Mouse (Mus musculus) forebrain, postnatal 0 days (tissue): ENCODE data around the gene Nfya. TPM values are rescaled to one million over a fixed set of nuclear protein-coding genes. Genes with fewer than 3 reads are reported as not detected.

Experiments
- ATAC-seq: fragments of 200-750 bp; cut with Nextera tagmentation; 2 replicates; pipeline ENCODE4 v1.8.0; 2017; ENCODE audit warnings: mild to moderate bottlenecking, moderate library complexity
- DNase-seq: peaks from one replicate; pipeline ENCODE4 v3.0.0-alpha.2; 2015
- H3K27ac ChIP-seq: fragments of 300-500 bp; sonication (generic); 2 replicates; pipeline ENCODE4 v1.5.1; 2014; ENCODE audit warnings: low read depth, mild to moderate bottlenecking, antibody characterized with exemption, low read length, moderate library complexity, mixed read lengths
- H3K27me3 ChIP-seq: fragments of 300-500 bp; sonication (generic); 2 replicates; pipeline ENCODE4 v1.6.1; 2014; ENCODE audit warnings: mild to moderate bottlenecking, low read length, mixed read lengths; ENCODE audit not compliant: insufficient read depth
- H3K36me3 ChIP-seq: fragments of 300-500 bp; sonication (generic); 2 replicates; pipeline ENCODE4 v1.6.1; 2014; ENCODE audit warnings: mild to moderate bottlenecking, moderate library complexity; ENCODE audit not compliant: insufficient read depth
- H3K4me1 ChIP-seq: fragments of 300-500 bp; sonication (generic); 2 replicates; pipeline ENCODE4 v1.6.1; 2014; ENCODE audit warnings: antibody characterized with exemption; ENCODE audit not compliant: insufficient read depth
- H3K4me2 ChIP-seq: fragments of 300-500 bp; sonication (generic); 2 replicates; pipeline ENCODE4 v1.6.1; 2014; ENCODE audit warnings: low read depth, mild to moderate bottlenecking, moderate library complexity
- H3K4me3 ChIP-seq: fragments of 300-500 bp; sonication (generic); 2 replicates; pipeline ENCODE4 v1.5.1; 2014; ENCODE audit warnings: low read depth, low read length, mixed read lengths
- H3K9ac ChIP-seq: fragments of 300-500 bp; sonication (generic); 2 replicates; pipeline ENCODE4 v1.6.1; 2014; ENCODE audit warnings: mild to moderate bottlenecking
- H3K9me3 ChIP-seq: fragments of 300-500 bp; sonication (generic); 2 replicates; pipeline ENCODE4 v1.6.1; 2016; ENCODE audit warnings: low read length
- CTCF ChIP-seq: sonication (generic); IDR thresholded peaks from 2 replicates; pipeline ENCODE4 v1.5.1; 2016; ENCODE audit warnings: antibody characterized with exemption, control low read depth, low read depth
- WGBS: fragments of 180-500 bp; shearing (Covaris S2); extraction: QIAGEN DNeasy Blood & Tissue Kit; methylation state at CpG from one replicate; pipeline ENCODE4 v1.1.7; 2014; 5-methylcytosine and 5-hydroxymethylcytosine counted together
- polyA plus RNA-seq: library from polyadenylated mRNA; unstranded; fragments of >200 nt; fragmentation: Nextera tagmentation; extraction: Ambion mirVana; gene quantifications from 2 replicates; pipeline ENCODE4 v1.2.1, GENCODE M21; 2015
- total RNA-seq: library from RNA; depleted of rRNA; stranded (reverse); fragments of >200 nt; gene quantifications from 2 replicates; pipeline ENCODE4 v1.2.3, GENCODE M21; 2014

Gene Nfya
- total and polyA plus RNA-seq, 2 experiments from 2014 or later, result 6.6 to 35.0 TPM

DNA sequence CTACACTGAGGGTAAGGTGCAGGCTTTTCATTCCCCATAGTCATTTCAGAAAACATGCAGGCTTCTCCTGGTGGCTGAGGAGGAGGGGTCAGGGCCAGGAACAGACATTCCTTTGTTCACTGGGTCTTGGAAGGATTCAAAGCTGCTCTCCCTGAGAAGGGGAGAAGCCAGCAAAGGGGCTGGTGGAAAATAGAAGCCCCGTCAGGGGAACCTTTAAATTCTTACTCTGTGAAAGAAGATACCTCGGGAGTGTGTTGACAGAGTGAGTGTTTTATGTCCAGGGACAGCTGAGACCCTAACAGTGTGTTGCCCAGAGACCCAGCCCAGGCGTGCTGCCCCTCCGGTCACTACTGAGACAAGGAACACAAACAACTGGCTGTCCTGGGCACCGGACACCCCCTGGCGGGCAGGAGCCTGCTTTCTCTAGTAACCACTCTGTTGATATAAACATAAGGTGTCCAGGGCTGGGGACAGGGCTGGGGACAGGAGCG, 27.8 kb upstream of the Nfya start:
- Histone ChIP-seq H3K4me1 (no peaks in the 10 kb centered on the region), H3K9ac (no peak overlapping the region), H3K27ac (peak overlapping the region; percentile 21; the same call in 1 of the 2 replicates), H3K36me3 (no peaks in the 10 kb centered on the region), H3K27me3 (no peaks in the 10 kb centered on the region), H3K4me2 (no peak overlapping the region), H3K4me3 (no peak overlapping the region), H3K9me3 (no peaks in the 10 kb centered on the region)
- WGBS, result 32% methylated on average over 7 of the region's 7 CpGs
- peak; percentile 59 for ATAC-seq
- DNase-seq, result no peak
- TF ChIP-seq CTCF, result peak; percentile 17; the same call in 1 of the 2 replicates

DNA sequence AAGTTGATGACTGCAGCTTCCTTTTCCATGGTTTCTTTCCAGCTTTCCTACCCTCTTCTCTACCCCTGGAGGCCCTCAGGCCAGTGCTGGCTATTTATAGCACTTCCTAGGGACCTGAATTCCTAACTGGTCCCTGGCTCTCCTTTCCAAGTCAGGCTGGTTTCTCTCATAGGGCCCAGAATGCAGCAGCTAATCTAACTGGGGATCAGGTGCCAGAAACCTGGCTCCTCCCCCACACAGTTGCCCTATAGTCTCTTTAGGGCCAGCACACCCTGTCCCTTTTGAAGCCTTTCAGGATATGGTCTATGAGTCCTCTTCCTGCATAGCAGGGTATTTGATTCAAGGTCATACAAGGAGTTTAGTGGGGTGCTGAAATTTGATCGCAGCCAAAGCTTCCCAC, 26.8 kb upstream of the Nfya start:
- ATAC-seq, result no peak
- WGBS, result 73% methylated on average over 1 of the region's 1 CpGs
- TF ChIP-seq CTCF, result no peak

DNA sequence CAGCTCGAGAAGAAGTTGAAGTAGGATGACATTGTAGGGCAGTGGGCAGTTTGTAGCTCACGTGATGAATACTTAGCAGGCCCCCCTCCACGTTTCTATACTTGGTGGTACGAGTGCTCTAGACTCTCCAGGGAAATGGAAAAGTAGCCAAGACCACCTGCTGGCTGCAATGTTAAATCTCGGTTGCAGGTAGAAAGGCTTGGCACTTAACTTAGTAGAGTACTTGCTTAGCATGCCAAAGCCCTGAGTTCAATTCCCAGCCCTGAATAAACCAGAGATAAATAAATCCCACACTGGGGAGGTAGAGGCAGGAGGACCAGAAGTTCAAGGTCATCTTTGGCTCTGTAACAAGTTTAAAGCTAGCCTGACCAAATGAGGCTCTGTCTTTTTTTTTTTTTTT, 24.8 kb upstream of the Nfya start:
- Histone ChIP-seq H3K27me3 (no peaks in the 10 kb centered on the region), H3K9ac (no peak overlapping the region), H3K36me3 (no peaks in the 10 kb centered on the region), H3K9me3 (no peaks in the 10 kb centered on the region), H3K4me3 (no peak overlapping the region), H3K4me2 (no peak overlapping the region), H3K4me1 (no peaks in the 10 kb centered on the region), H3K27ac (no peak overlapping the region)
- ATAC-seq (no peak), DNase-seq (no peak)
- 75% methylated on average over 5 of the region's 5 CpGs for WGBS
- no peak for TF ChIP-seq CTCF

More for the DNA sequence above, 26.8 kb upstream of the Nfya start:
- Histone ChIP-seq H3K4me1 (no peaks in the 10 kb centered on the region), H3K4me3 (no peak overlapping the region), H3K36me3 (no peaks in the 10 kb centered on the region), H3K9ac (no peak overlapping the region), H3K27me3 (no peaks in the 10 kb centered on the region), H3K4me2 (no peak overlapping the region), H3K9me3 (no peaks in the 10 kb centered on the region), H3K27ac (no peak overlapping the region)
- no peak for DNase-seq

GRCm38 (mm10) chr17:48433689-48434330, 24.1 kb upstream of the Nfya start:
- no peaks in the 10 kb centered on the region for H3K9me3 ChIP-seq
- WGBS, result 70% methylated on average over 6 of the region's 6 CpGs
- no peak overlapping the region for H3K9ac ChIP-seq
- H3K27ac ChIP-seq, result no peak overlapping the region
- H3K4me2 ChIP-seq, result no peak overlapping the region
- no peaks in the 10 kb centered on the region for H3K27me3 ChIP-seq
- DNase-seq (no peak), ATAC-seq (no peak)
- peak; percentile 36; the same call in 1 of the 2 replicates for TF ChIP-seq CTCF
- no peak overlapping the region for H3K4me3 ChIP-seq
- no peaks in the 10 kb centered on the region for H3K36me3 ChIP-seq
- H3K4me1 ChIP-seq, result no peaks in the 10 kb centered on the region

DNA sequence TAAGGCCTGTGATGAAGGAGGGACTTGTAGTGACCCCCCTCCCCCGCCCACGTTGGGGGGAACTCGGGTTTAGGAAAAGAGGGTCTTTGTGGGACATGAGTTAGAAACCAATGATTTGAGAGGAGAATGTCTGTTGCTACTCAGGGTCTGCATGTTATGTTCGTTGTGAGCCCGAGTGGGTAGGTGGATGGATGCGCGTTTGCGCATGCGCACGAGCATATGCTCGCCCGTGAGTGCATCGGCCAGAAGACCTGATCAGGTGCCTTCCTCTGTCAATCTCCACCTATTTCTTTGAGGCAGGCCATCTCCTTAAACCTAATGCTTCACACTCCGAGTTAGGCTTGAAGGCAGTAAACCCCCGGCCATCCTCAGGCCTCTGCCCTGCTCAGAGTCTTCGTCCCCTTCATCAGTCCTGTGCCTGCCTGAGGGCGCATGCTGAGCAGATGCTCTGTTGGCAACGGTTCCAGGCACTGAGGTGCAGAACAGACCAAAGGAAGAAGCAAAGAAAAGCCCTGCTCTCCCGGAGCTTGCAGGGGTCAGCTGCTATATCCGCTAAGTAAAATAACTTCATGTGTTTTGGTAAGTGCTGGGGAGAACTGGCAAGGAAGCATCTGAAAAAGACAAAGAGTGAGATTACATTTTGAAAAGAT, 23.4 kb upstream of the Nfya start:
- H3K4me2 ChIP-seq, result no peak overlapping the region
- H3K4me3 ChIP-seq, result no peak overlapping the region
- DNase-seq, result no peak
- 73% methylated on average over 20 of the region's 20 CpGs for WGBS
- H3K4me1 ChIP-seq, result no peaks in the 10 kb centered on the region
- H3K27ac ChIP-seq, result no peak overlapping the region
- H3K27me3 ChIP-seq, result no peaks in the 10 kb centered on the region
- no peaks in the 10 kb centered on the region for H3K36me3 ChIP-seq
- H3K9me3 ChIP-seq, result no peaks in the 10 kb centered on the region
- no peak for TF ChIP-seq CTCF
- no peak overlapping the region for H3K9ac ChIP-seq
- ATAC-seq, result no peak

DNA sequence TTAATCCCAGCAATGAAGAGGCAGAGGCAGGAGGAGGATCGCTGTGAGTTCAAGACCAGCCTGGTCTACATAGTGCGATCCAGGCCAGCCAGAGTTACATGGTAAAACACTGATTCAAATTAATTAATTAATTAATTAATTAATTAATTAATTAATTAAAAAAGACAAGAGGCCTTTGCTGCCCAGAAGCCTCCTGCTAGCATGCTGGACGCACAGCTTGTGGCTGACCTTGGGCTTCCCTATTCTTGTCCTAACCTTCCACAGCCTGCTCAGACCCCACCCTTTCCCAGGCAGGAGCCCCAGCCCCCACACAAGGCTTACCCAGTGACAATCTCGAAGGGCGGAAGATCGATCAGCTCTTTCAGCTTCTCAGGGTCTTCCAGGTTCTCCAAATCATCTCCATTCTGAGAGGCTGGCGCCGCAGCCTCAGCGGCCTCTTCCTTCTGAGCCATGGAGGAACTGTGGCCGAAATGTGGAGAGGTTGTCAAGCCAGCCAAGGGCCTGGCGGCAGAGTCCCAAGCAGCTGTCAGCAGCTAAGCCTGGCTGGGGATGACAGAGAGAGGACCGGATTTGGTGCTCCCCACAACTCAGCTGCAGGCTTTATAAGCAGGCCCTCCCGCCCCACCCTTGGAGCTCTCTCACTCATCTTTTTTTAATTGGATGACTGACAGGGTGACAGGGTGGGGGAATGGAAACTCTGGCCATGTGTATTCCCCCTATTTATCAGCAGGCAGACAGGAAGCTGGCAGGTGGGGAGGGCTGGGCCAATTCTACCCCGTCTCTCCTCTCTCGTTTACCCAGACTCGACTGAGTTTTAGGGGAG, 22.7 kb upstream of the Nfya start, which contains the start of gene Apobec2:
Gene Apobec2, minus strand, starts transcription at position 773 of the 823 bp plus-strand sequence.
- no peak within 1 kb of the TSS for H3K9ac ChIP-seq
- ATAC-seq (no peak), DNase-seq (no peak)
- 63% methylated on average over 16 of the region's 16 CpGs for WGBS
- H3K9me3 ChIP-seq, result no peaks in the 10 kb centered on the region
- H3K27me3 ChIP-seq, result no peaks in the 10 kb centered on the region
- no peak within 1 kb of the TSS for H3K4me2 ChIP-seq
- H3K36me3 ChIP-seq, result no peaks in the 10 kb centered on the region
- H3K4me3 ChIP-seq, result no peak within 1 kb of the TSS
- no peaks in the 10 kb centered on the region for H3K4me1 ChIP-seq
- H3K27ac ChIP-seq, result no peak within 1 kb of the TSS
- TF ChIP-seq CTCF, result no peak
